Mouse (Mus musculus): ENCODE results near the gene Cnot8.
A peak's percentile ranks its signal among the peaks of the same experiment; 100 is the strongest.
"Not testable (repeated sequence)": the region's sequence is repeated elsewhere in the genome, so short reads cannot be mapped to it uniquely, and the experiment has no call there.

Cnot8 gene

GRCm38 (mm10) chr11:58103697-58104306 lies at the start of gene Cnot8:
Gene Cnot8 (plus strand): TSS chr11:58104153.
- peak; percentile 99 to 100 for DNase-seq (ENCODE audit: low spot score in 2 of 2)

GRCm38 (mm10) chr11:58057455-58057854 lies 46.5 kb upstream of the Cnot8 start:
- DNase-seq (ENCODE audit: low spot score in 2 of 2) = peak; percentile 37 to 48

- not testable (repeated sequence) for DNase-seq (ENCODE audit: low spot score in 2 of 2)
These were observed 44.2 kb upstream of the Cnot8 start for GRCm38 (mm10) chr11:58059752-58060151.

GRCm38 (mm10) chr11:58061218-58061617 lies 42.7 kb upstream of the Cnot8 start:
- DNase-seq (ENCODE audit: low spot score in 2 of 2) = not testable (repeated sequence)

- no peak for DNase-seq (ENCODE audit: low spot score in 2 of 2)
These were observed 41.4 kb upstream of the Cnot8 start for GRCm38 (mm10) chr11:58062586-58062985.

GRCm38 (mm10) chr11:58065025-58065424 lies 38.9 kb upstream of the Cnot8 start:
- no peak for DNase-seq (ENCODE audit: low spot score in 2 of 2)

GRCm38 (mm10) chr11:58072978-58073377 lies 31.0 kb upstream of the Cnot8 start:
- DNase-seq (ENCODE audit: low spot score in 2 of 2) = no peak

- DNase-seq (ENCODE audit: low spot score in 2 of 2) = no peak
These were observed 26.7 kb upstream of the Cnot8 start for GRCm38 (mm10) chr11:58077270-58077669.

GRCm38 (mm10) chr11:58081716-58082115 lies 22.2 kb upstream of the Cnot8 start:
- no peak for DNase-seq (ENCODE audit: low spot score in 2 of 2)

- no peak for DNase-seq (ENCODE audit: low spot score in 2 of 2)
These were observed 11.4 kb upstream of the Cnot8 start for GRCm38 (mm10) chr11:58092541-58092940.

- DNase-seq (ENCODE audit: low spot score in 2 of 2) = no peak
These were observed 10.9 kb upstream of the Cnot8 start, which contains the start of gene Gm12248 for GRCm38 (mm10) chr11:58093021-58093528. Gene Gm12248 (minus strand): TSS chr11:58093134.

GRCm38 (mm10) chr11:58094766-58095165 lies 9.2 kb upstream of the Cnot8 start:
- no peak for DNase-seq (ENCODE audit: low spot score in 2 of 2)

GRCm38 (mm10) chr11:58095561-58095960 lies 8.4 kb upstream of the Cnot8 start:
- DNase-seq (ENCODE audit: low spot score in 2 of 2) = no peak

- peak; percentile 67 to 73 for DNase-seq (ENCODE audit: low spot score in 2 of 2)
These were observed 7.8 kb upstream of the Cnot8 start for GRCm38 (mm10) chr11:58096160-58096559.

- DNase-seq (ENCODE audit: low spot score in 2 of 2) = no peak
These were observed 6.9 kb upstream of the Cnot8 start for GRCm38 (mm10) chr11:58096821-58097620.

- peak in 1 of 2 experiments; percentile 35 for DNase-seq (ENCODE audit: low spot score in 2 of 2)
These were observed 6.2 kb upstream of the Cnot8 start for GRCm38 (mm10) chr11:58097621-58098365.

GRCm38 (mm10) chr11:58098366-58098720 lies 5.6 kb upstream of the Cnot8 start:
- DNase-seq (ENCODE audit: low spot score in 2 of 2) = not testable (repeated sequence)

GRCm38 (mm10) chr11:58100006-58100405 lies 3.9 kb upstream of the Cnot8 start:
- DNase-seq (ENCODE audit: low spot score in 2 of 2) = no peak

GRCm38 (mm10) chr11:58101194-58101720 lies 2.7 kb upstream of the Cnot8 start:
- no peak for DNase-seq (ENCODE audit: low spot score in 2 of 2)

- DNase-seq (ENCODE audit: low spot score in 2 of 2) = no peak
These were observed 1.8 kb upstream of the Cnot8 start for GRCm38 (mm10) chr11:58102146-58102545.

- DNase-seq (ENCODE audit: low spot score in 2 of 2) = peak in 1 of 2 experiments; percentile 67
These were observed 1.2 kb upstream of the Cnot8 start for GRCm38 (mm10) chr11:58102581-58103343.

All from natural killer cell, adult 2 months (primary cell).